Mouse (Mus musculus) hematopoietic multipotent progenitor cell, adult 10-12 weeks (in vitro differentiated cells): ENCODE measurements around the gene Rnf17. TPM values are rescaled to one million over a fixed set of nuclear protein-coding genes. Genes with fewer than 3 reads are reported as not detected.

Source experiments
- polyA plus RNA-seq: library from polyadenylated mRNA; stranded (reverse); fragments of >175 nt; gene quantifications from 2 replicates; pipeline ENCODE4 v1.2.3, GENCODE M21; 2012; ENCODE audit warnings: low replicate concordance

Rnf17 gene
- 0.21 TPM in 1 of 2 replicates, not detected in the other for polyA plus RNA-seq

DNA sequence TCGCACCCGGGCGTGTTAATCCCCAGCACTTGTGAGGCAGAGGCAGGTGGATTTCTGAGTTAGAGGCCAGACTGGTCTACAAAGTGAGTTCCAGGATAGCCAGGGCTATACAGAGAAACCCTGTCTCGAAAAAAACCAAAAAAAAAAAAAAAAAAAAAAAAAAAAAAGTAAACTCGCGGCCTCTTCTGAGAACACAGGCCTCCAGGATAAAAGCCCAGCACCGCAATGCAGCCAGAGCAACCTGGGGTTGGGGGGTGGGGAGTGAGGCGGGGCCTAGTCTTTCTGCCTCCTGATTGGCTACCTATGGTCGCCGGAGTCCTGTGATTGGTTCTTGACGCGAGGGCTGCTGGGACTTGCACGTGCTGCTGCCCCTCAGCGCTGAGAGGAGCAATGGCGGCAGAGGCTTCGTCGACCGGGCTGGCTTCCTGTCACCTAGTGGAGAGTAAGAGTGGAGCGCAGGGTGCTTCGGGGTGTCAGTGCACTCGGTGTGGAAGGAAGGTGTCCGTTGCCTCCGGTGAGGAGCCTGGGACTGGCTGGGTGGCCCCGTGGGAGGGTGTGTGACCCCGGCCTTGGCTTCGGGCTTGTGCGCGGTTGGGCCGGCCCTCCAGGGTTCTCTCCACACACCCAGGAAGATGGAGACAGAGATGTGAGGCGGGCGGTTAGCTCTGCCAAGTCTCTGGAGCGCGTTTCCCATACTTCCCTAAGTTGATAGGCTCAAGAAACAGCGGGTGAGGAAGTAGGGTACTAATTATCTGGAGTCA is at the start of gene Rnf17:
Gene Rnf17, plus strand, starts transcription at position 271 of the 761 bp plus-strand sequence.

DNA sequence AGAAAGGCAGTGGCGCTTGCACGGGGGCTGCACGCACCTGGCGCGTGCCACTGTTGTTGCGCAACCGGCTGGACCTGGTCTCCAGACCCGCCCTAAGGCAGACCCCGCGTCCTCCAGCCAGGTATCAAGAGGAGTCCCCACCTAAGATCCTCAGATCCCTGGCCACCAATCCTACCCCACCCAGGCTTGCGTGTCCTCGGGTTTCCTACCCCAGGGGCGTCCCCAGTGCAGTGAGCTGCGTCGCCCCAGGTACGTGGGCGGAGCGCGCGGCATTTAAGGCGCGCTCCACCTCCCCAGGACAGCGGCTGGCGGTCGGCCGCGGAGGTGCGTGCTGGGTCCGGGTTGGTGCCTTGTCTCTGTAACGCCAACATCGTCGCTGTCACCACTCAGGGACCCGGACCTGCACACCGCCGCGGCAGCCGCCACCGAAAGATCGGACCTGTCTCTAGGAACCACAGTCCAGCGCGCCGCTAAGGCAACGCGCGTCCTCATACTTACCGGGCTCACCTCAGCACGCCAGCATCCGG is 37.6 kb upstream of the Rnf17 start, which contains the start of gene Atp12a:
Gene Atp12a, plus strand, starts transcription at position 358 of the 527 bp plus-strand sequence.

Other genes with a start within 250 kb of the Rnf17 start
- gene Gzmg, start 243.0 kb upstream of the Rnf17 start, polyA plus RNA-seq: not detected in 2 replicates
- gene Gzmn, start 228.0 kb upstream of the Rnf17 start, polyA plus RNA-seq: not detected in 2 replicates
- not detected in 2 replicates for gene Gzmf, start 191.2 kb upstream of the Rnf17 start, polyA plus RNA-seq
- gene Gzmc, start 167.9 kb upstream of the Rnf17 start, polyA plus RNA-seq: not detected in 2 replicates
- 1.8 and 3.8 TPM in 2 replicates for gene Gzmb, start 140.3 kb upstream of the Rnf17 start, polyA plus RNA-seq
- not detected in 2 replicates for gene Atp12a, start 37.5 kb upstream of the Rnf17 start, polyA plus RNA-seq
- gene Cenpj, start 172.8 kb downstream of the Rnf17 start, polyA plus RNA-seq: 1.0 and 1.6 TPM in 2 replicates
- 6.4 and 9.3 TPM in 2 replicates for gene Parp4, start 173.0 kb downstream of the Rnf17 start, polyA plus RNA-seq